Mouse (Mus musculus): Measurements from ENCODE around the gene Prss32. TPM values are rescaled to one million over a fixed set of nuclear protein-coding genes. Genes with fewer than 3 reads are reported as not detected.

Gene Prss32
- total and polyA plus RNA-seq, 2 experiments from 2014 or later = not detected

GRCm38 (mm10) chr17:23841145-23841544 lies 2.5 kb upstream of the Prss32 start:
- H3K4me1 ChIP-seq (ENCODE audit: control insufficient read depth, insufficient read depth) = no peaks in the 10 kb centered on the region
- no peak overlapping the region for H3K27ac ChIP-seq (ENCODE audit: low read depth)
- no peak overlapping the region for H3K9ac ChIP-seq (replicated peaks; ENCODE audit: low read depth, low read length)
- H3K9me3 ChIP-seq (replicated peaks; ENCODE audit: control insufficient read depth, low read length) = no peaks in the 10 kb centered on the region
- H3K4me3 ChIP-seq (ENCODE audit: low read depth, low read length) = no peak overlapping the region
- WGBS = 33% methylated on average over 4 of the region's 4 CpGs
- peak; percentile 62 for DNase-seq (ENCODE audit: low spot score)
- no peaks in the 10 kb centered on the region for H3K27me3 ChIP-seq (ENCODE audit: control insufficient read depth, insufficient read depth, low read length)
- no peak; the same call in 1 of the 2 replicates for ATAC-seq (ENCODE audit: insufficient read depth, low read depth)
- H3K36me3 ChIP-seq (replicated peaks; ENCODE audit: control insufficient read depth, insufficient read depth, low read length) = no peaks in the 10 kb centered on the region
- no peak for TF ChIP-seq EP300 (IDR thresholded peaks at IDR 0.05; ENCODE audit: low read depth)
- TF ChIP-seq CTCF (IDR thresholded peaks at IDR 0.05; ENCODE audit: low read depth) = peak; percentile 70
- no peak overlapping the region for H3K4me2 ChIP-seq (ENCODE audit: low read depth, low read length)

DNA sequence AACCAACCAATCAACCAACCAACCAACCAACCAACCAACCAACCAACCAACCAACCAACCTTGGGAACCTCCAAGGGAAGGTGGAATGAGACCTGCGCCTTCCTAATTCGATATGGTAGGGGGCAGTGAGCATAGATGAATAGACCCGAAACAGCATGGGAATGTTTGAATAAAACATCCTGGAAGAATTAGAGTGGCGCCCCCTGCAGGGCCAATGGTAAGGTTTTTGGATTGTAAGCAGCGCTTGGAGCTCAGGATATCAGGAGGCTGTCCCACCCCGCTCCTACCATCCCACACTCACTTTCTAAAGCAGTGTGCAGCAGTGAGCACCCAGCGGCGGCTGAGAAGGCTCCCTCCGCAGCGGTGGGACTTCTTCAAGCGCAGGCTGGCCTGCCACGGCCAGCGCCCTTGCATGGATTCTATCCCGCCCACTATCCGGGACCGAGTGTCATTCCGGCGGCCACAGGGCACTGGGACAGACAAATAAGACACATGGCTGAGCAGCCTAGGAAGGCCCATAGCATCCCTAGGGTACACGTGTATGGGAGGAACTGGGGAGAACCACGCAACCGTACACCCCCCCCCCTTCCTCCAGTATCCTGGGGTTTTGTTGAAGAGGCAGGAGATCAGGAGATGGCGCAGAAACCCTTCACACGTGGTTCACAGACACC lies 379 bp upstream of the Prss32 start:
- Histone ChIP-seq H3K27ac (ENCODE audit: low read depth) (no peak overlapping the region), H3K27me3 (ENCODE audit: control insufficient read depth, insufficient read depth, low read length) (no peaks in the 10 kb centered on the region), H3K36me3 (replicated peaks; ENCODE audit: control insufficient read depth, insufficient read depth, low read length) (no peaks in the 10 kb centered on the region), H3K9me3 (replicated peaks; ENCODE audit: control insufficient read depth, low read length) (no peaks in the 10 kb centered on the region), H3K9ac (replicated peaks; ENCODE audit: low read depth, low read length) (no peak overlapping the region), H3K4me1 (ENCODE audit: control insufficient read depth, insufficient read depth) (no peaks in the 10 kb centered on the region), H3K4me3 (ENCODE audit: low read depth, low read length) (no peak overlapping the region), H3K4me2 (ENCODE audit: low read depth, low read length) (no peak overlapping the region)
- DNase-seq (ENCODE audit: low spot score) (no peak), ATAC-seq (ENCODE audit: insufficient read depth, low read depth) (no peak)
- TF ChIP-seq EP300 (IDR thresholded peaks at IDR 0.05; ENCODE audit: low read depth) = no peak
- TF ChIP-seq CTCF (IDR thresholded peaks at IDR 0.05; ENCODE audit: low read depth) = no peak
- 47% methylated on average over 23 of the region's 23 CpGs for WGBS

DNA sequence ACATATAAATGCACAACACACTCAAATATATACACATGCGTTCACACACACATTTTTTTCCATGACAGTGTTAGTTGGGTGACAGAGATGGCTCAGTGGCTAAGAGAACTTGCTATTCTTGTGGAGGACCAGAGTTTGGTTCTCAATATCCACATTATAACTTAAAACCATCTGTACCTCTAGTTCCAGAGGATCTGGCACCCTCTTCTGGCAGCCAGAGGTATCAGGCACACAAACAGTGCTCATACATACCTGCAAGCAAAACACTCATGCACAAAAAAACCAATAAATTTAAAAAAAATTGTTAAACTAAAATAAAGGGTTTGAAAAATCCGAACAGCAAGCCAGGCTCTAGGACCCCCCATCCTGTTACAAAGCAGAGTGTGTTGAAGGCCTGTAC lies 6.4 kb downstream of the Prss32 start:
- ATAC-seq (ENCODE audit: insufficient read depth, low read depth) (no peak), DNase-seq (ENCODE audit: low spot score) (no peak)
- no peaks in the 10 kb centered on the region for H3K27me3 ChIP-seq (ENCODE audit: control insufficient read depth, insufficient read depth, low read length)
- no peak overlapping the region for H3K4me2 ChIP-seq (ENCODE audit: low read depth, low read length)
- no peaks in the 10 kb centered on the region for H3K9me3 ChIP-seq (replicated peaks; ENCODE audit: control insufficient read depth, low read length)
- TF ChIP-seq CTCF (IDR thresholded peaks at IDR 0.05; ENCODE audit: low read depth) (0 out of 2 replicates have a peak, but pooled peaks have one; percentile 6), EP300 (IDR thresholded peaks at IDR 0.05; ENCODE audit: low read depth) (no peak)
- no peaks in the 10 kb centered on the region for H3K36me3 ChIP-seq (replicated peaks; ENCODE audit: control insufficient read depth, insufficient read depth, low read length)
- no peak overlapping the region for H3K27ac ChIP-seq (ENCODE audit: low read depth)
- H3K4me3 ChIP-seq (ENCODE audit: low read depth, low read length) = no peak overlapping the region
- WGBS = 56% methylated on average over 2 of the region's 2 CpGs
- H3K4me1 ChIP-seq (ENCODE audit: control insufficient read depth, insufficient read depth) = peaks cover 3% of the 10 kb centered on the region; the same call in 1 of the 2 replicates
- no peak overlapping the region for H3K9ac ChIP-seq (replicated peaks; ENCODE audit: low read depth, low read length)

- Histone ChIP-seq H3K4me1 (ENCODE audit: control insufficient read depth, insufficient read depth) (peaks cover 3% of the 10 kb centered on the region; the same call in 1 of the 2 replicates), H3K9ac (replicated peaks; ENCODE audit: low read depth, low read length) (no peak overlapping the region), H3K9me3 (replicated peaks; ENCODE audit: control insufficient read depth, low read length) (no peaks in the 10 kb centered on the region), H3K36me3 (replicated peaks; ENCODE audit: control insufficient read depth, insufficient read depth, low read length) (no peaks in the 10 kb centered on the region), H3K27ac (ENCODE audit: low read depth) (no peak overlapping the region), H3K4me3 (ENCODE audit: low read depth, low read length) (no peak overlapping the region), H3K4me2 (ENCODE audit: low read depth, low read length) (no peak overlapping the region), H3K27me3 (ENCODE audit: control insufficient read depth, insufficient read depth, low read length) (no peaks in the 10 kb centered on the region)
- TF ChIP-seq CTCF (IDR thresholded peaks at IDR 0.05; ENCODE audit: low read depth) = peak; percentile 81
- no peak for TF ChIP-seq EP300 (IDR thresholded peaks at IDR 0.05; ENCODE audit: low read depth)
- ATAC-seq (ENCODE audit: insufficient read depth, low read depth) (no peak; the same call in 1 of the 2 replicates), DNase-seq (ENCODE audit: low spot score) (peak; percentile 50)
- 45% methylated on average over 18 of the region's 19 CpGs for WGBS
Measured at GRCm38 (mm10) chr17:23850853-23851749, 7.4 kb downstream of the Prss32 start.

- DNase-seq (ENCODE audit: low spot score) (no peak), ATAC-seq (ENCODE audit: insufficient read depth, low read depth) (no peak)
- Histone ChIP-seq H3K4me2 (ENCODE audit: low read depth, low read length) (no peak overlapping the region), H3K27ac (ENCODE audit: low read depth) (no peak overlapping the region), H3K4me3 (ENCODE audit: low read depth, low read length) (no peak overlapping the region), H3K9me3 (replicated peaks; ENCODE audit: control insufficient read depth, low read length) (no peaks in the 10 kb centered on the region), H3K27me3 (ENCODE audit: control insufficient read depth, insufficient read depth, low read length) (no peaks in the 10 kb centered on the region), H3K4me1 (ENCODE audit: control insufficient read depth, insufficient read depth) (peaks cover 3% of the 10 kb centered on the region; the same call in 1 of the 2 replicates), H3K36me3 (replicated peaks; ENCODE audit: control insufficient read depth, insufficient read depth, low read length) (no peaks in the 10 kb centered on the region), H3K9ac (replicated peaks; ENCODE audit: low read depth, low read length) (no peak overlapping the region)
- 40% methylated on average over 5 of the region's 5 CpGs for WGBS
- TF ChIP-seq EP300 (IDR thresholded peaks at IDR 0.05; ENCODE audit: low read depth) (no peak), CTCF (IDR thresholded peaks at IDR 0.05; ENCODE audit: low read depth) (peak; percentile 61)
Measured at GRCm38 (mm10) chr17:23853292-23853691, 9.6 kb downstream of the Prss32 start.
